Mouse (Mus musculus): Measurements from ENCODE around the gene Pxn.

DNA sequence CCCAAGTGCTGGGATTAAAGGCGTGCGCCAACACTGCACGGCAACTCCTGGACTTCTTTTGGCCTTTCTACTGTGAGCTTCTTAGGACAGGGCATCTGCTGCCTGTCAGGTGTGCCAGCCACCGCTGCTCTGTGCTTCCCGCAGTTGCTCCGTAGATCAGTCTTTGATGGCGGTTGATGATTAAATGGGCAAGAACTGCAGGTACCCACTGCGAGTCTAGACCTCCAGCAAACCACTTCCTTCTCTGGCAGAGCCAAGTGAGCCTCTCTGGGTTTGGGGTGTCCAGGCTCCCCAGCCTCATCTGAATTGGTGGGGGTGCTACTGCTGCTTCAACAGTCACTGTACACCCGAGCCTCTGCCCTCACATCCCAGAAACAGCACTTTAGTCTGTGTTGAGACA lies 11.0 kb downstream of the Pxn start:
- TF ChIP-seq MYOD1 (IDR thresholded peaks at IDR 0.05; ENCODE audit: control insufficient read depth, insufficient read length, low read depth) = no peak
- TF ChIP-seq CTCF (IDR thresholded peaks at IDR 0.05; ENCODE audit: control insufficient read depth, insufficient read depth, insufficient read length) = no peak
